Mouse (Mus musculus) embryonic fibroblast, embryonic 13.5 days (primary cell): Measurements from ENCODE around the gene Apoc4.

Experiments
- CTCF ChIP-seq: IDR thresholded peaks from 2 replicates; pipeline ENCODE4 v1.5.1; 2011; ENCODE audit warnings: mild to moderate bottlenecking, control low read depth, low read length, moderate library complexity, borderline replicate concordance; ENCODE audit not compliant: insufficient read depth
- POLR2A ChIP-seq: IDR thresholded peaks from 2 replicates; pipeline ENCODE4 v1.6.1; 2011; ENCODE audit warnings: low read depth, mild to moderate bottlenecking, control low read depth, low read length, moderate library complexity

DNA sequence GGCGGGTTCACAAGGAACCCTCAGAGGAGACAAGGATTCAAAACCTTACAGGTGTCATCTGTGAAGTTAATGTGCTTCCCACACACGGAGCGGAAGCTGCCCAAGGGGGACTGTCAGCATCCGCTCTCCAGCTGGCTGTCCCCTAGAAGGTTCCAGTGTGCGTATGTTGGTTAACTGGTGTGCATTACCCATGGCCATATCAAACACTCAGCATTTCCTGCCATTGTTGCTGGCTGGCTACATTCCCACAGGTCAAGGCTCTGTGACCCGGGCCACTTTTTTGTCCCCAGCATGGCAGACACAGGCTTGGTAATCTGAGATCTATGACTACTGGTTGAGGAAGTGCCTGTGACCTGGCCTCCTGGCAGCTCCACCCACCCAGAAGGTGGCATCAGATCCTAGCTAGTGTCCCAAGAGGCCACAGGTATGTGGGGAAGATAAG lies 41.5 kb upstream of the Apoc4 start:
- no peak for TF ChIP-seq CTCF
- TF ChIP-seq POLR2A: no peak
